Mouse (Mus musculus) inflammation-experienced regulatory T-cells, adult 6 months (primary cell): ENCODE measurements at regions not wholly inside any gene's neighbourhood (a gene's known extent, or its start where the extent isn't known, plus 50 kb on each side); places are given as distances from the start of the nearest gene placed in this dataset.
A peak's percentile ranks its signal among the peaks of the same experiment; 100 is the strongest.

Source experiments
- ATAC-seq: one replicate; pipeline ENCODE4 v1.8.0; 2017

- no peak for ATAC-seq
These were observed 53.4 kb upstream of the Nap1l1 start for GRCm38 (mm10) chr10:111419375-111420194.

DNA sequence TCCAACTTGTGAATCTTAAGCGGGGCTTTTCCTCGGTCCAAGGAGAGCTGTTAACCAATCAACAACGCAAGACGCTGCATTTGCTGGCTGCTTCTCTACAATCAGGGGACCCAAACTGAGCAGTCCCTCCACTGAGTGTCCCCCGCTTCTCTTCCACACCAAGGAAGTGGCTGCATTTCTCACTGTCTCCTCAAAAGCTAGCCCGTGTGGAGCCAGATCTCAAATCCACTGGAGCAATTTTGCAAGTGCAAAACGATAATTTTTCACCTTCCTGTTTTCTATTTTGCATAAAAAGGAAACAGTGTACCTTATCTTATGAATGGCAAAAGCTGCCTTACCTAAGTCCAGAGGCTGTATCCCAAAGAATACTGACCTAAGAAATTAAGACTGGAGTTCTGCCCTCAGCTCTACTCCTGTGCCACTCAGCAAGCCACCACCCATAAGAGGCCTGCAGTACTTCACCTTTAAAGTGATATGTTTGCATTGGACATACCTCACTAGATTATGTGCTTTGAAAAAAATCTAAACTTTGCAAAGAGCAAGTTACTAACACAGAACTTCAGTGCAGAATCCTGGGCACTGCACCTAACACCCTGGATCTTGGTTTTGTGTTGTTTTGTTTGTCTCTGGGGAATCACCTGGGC lies 52.7 kb upstream of the Nap1l1 start:
- no peak for ATAC-seq

- ATAC-seq: peak; percentile 14
These were observed 51.0 kb upstream of the Nap1l1 start for GRCm38 (mm10) chr10:111422057-111422456.

DNA sequence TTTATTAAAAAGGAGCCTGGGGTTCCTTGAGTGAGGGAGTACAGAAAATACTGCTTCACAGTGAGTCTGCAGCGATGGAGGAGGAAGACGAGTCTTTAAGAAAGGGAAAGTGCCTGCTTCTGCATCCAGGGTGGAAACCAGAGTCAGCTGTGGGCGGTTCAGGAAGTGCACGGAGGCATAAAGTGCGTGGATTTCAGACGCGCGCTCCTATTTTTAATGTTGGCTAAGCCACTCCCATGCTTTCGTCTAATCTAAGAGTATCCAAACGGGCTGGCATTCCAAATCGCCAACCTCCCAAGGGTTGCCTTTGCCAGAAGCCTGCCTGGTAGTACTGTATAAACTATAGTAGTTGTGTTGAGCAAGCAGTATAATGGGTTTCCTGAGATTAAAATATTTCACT lies 50.4 kb upstream of the Nap1l1 start:
- peak; percentile 83 for ATAC-seq
